Mouse (Mus musculus) neural tube, embryonic 13.5 days (tissue): ENCODE measurements around the gene Adprh. TPM values are rescaled to one million over a fixed set of nuclear protein-coding genes. Genes with fewer than 3 reads are reported as not detected.
"Not testable (repeated sequence)": the region's sequence is repeated elsewhere in the genome, so short reads cannot be mapped to it uniquely, and the experiment has no call there.

Source experiments
- ATAC-seq: fragments of 200-750 bp; cut with Nextera tagmentation; 2 replicates; pipeline ENCODE4 v1.8.0; 2017; ENCODE audit warnings: low read depth, mild to moderate bottlenecking, moderate TSS enrichment, moderate library complexity
- H3K27ac ChIP-seq: fragments of 300-500 bp; sonication (generic); replicated peaks from 2 replicates; pipeline ENCODE4 v1.5.1; 2015; ENCODE audit warnings: moderate library complexity, mild to moderate bottlenecking, inconsistent platforms
- H3K27me3 ChIP-seq: fragments of 300-500 bp; sonication (generic); 2 replicates; pipeline ENCODE4 v1.6.1; 2015; ENCODE audit warnings: mild to moderate bottlenecking, inconsistent platforms
- H3K36me3 ChIP-seq: fragments of 300-500 bp; sonication (generic); 2 replicates; pipeline ENCODE4 v1.6.1; 2015; ENCODE audit warnings: mild to moderate bottlenecking, inconsistent platforms
- H3K4me1 ChIP-seq: fragments of 300-500 bp; sonication (generic); replicated peaks from 2 replicates; pipeline ENCODE4 v1.6.1; 2015; ENCODE audit warnings: inconsistent platforms
- H3K4me2 ChIP-seq: fragments of 300-500 bp; sonication (generic); 2 replicates; pipeline ENCODE4 v1.6.1; 2015; ENCODE audit warnings: inconsistent platforms, mild to moderate bottlenecking, moderate library complexity
- H3K4me3 ChIP-seq: fragments of 300-500 bp; sonication (generic); 2 replicates; pipeline ENCODE4 v1.5.1; 2015; ENCODE audit warnings: mild to moderate bottlenecking, inconsistent platforms
- H3K9ac ChIP-seq: fragments of 300-500 bp; sonication (generic); 2 replicates; pipeline ENCODE4 v1.6.1; 2015; ENCODE audit warnings: moderate library complexity, mild to moderate bottlenecking, inconsistent platforms
- H3K9me3 ChIP-seq: fragments of 300-500 bp; sonication (generic); 2 replicates; pipeline ENCODE4 v1.6.1; 2016; ENCODE audit warnings: inconsistent platforms
- WGBS: fragments of 180-500 bp; shearing (Covaris S2); methylation state at CpG from one replicate; pipeline ENCODE4 v1.1.7; 2015; 5-methylcytosine and 5-hydroxymethylcytosine counted together
- polyA plus RNA-seq: library from polyadenylated mRNA; unstranded; fragments of >200 nt; fragmentation: Nextera tagmentation; extraction: Ambion mirVana; gene quantifications from 2 replicates; pipeline ENCODE4 v1.2.1, GENCODE M21; 2015

The Adprh gene
- 148 and 149 TPM in 2 replicates for polyA plus RNA-seq

GRCm38 (mm10) chr16:38452442-38453202 lies at the start of gene Adprh:
Gene Adprh, minus strand, starts transcription at chr16:38452703.
- WGBS = under 1% methylated on average over 56 of the region's 61 CpGs
- peaks cover 27% of the 10 kb centered on the region for H3K4me1 ChIP-seq
- peak within 1 kb of the TSS; percentile 80 for H3K4me2 ChIP-seq
- H3K4me3 ChIP-seq = peak within 1 kb of the TSS; percentile 79
- peak within 1 kb of the TSS; percentile 97 for H3K9ac ChIP-seq
- H3K9me3 ChIP-seq = no peaks in the 10 kb centered on the region
- ATAC-seq = peak; percentile 99
- H3K36me3 ChIP-seq = peaks cover 29% of the 10 kb centered on the region
- peak within 1 kb of the TSS; percentile 89 for H3K27ac ChIP-seq
- no peaks in the 10 kb centered on the region for H3K27me3 ChIP-seq

DNA sequence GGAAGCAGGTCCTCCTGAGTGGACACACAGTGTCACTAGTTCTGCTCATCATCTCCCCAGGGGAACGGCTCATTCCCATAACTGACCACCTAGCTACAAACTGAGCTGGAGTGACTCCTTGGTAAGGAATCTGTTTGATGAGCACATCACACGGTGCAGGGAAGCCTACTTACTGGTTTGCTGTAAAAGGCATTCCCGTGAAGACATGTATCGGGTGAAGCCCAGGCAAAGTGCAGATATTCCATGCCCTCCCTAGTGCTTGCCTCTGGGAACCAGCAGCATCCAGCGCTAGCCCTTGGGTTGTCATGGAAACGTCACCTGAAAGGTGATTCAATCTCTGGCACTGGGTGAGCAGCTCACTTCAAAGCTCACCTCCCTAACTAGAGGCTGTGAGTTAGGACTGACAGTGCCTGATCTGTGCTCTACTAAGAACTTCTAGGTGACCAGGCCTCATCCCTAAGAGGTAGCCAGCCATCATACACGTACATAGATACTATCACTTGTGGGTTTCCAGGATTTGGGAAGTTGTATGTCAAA lies 44.2 kb upstream of the Adprh start:
- Histone ChIP-seq H3K4me2 (no peak overlapping the region), H3K4me3 (no peak overlapping the region), H3K27me3 (no peaks in the 10 kb centered on the region), H3K27ac (no peak overlapping the region), H3K9ac (no peak overlapping the region), H3K36me3 (peaks cover 41% of the 10 kb centered on the region), H3K9me3 (no peaks in the 10 kb centered on the region), H3K4me1 (no peaks in the 10 kb centered on the region)
- no peak for ATAC-seq
- 85% methylated on average over 7 of the region's 7 CpGs for WGBS

- Histone ChIP-seq H3K27me3 (no peaks in the 10 kb centered on the region), H3K9me3 (no peaks in the 10 kb centered on the region), H3K4me3 (no peak overlapping the region), H3K4me1 (no peaks in the 10 kb centered on the region), H3K9ac (no peak overlapping the region), H3K36me3 (peaks cover 24% of the 10 kb centered on the region), H3K4me2 (no peak overlapping the region), H3K27ac (no peak overlapping the region)
- no peak for ATAC-seq
- 88% methylated on average over 10 of the region's 10 CpGs for WGBS
Observed at GRCm38 (mm10) chr16:38493890-38494289, 41.4 kb upstream of the Adprh start.

GRCm38 (mm10) chr16:38492551-38492950 lies 40.0 kb upstream of the Adprh start:
- WGBS = 91% methylated on average over 3 of the region's 3 CpGs
- no peaks in the 10 kb centered on the region for H3K27me3 ChIP-seq
- H3K9ac ChIP-seq = no peak overlapping the region

DNA sequence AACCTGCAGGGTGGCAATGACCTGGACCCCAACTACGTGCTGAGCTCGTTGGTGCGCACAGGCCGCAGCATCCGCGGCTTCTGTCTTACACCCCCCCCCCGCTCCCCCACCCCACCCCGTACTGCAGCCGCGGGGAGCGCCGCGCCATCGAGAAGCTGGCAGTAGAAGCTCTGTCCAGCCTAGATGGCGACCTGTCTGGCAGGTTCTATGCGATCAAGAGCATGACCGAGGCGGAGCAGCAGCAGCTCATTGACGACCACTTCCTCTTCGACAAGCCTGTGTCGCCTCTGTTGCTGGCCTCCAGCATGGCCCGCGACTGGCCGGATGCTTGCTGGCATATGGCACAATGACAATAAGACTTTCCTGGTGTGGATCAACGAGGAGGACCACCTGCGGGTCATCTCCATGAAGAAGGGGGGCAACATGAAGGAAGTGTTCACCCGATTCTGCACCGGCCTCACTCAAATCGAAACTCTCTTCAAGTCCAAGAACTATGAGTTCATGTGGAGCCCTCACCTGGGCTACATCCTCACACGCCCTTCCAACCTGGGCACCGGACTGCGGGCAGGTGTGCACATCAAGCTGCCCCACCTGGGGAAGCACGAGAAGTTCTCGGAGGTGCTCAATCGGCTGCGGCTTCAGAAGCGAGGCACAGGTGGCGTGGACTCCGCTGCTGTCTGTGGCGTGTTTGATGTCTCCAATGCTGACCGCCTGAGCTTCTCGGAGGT lies 31.2 kb upstream of the Adprh start:
- Histone ChIP-seq H3K36me3 (no peaks in the 10 kb centered on the region), H3K27me3 (peaks cover 31% of the 10 kb centered on the region), H3K4me2 (peak overlapping the region; percentile 56), H3K4me3 (peak overlapping the region; percentile 35), H3K4me1 (peaks cover 7% of the 10 kb centered on the region), H3K9ac (peak overlapping the region; percentile 55), H3K27ac (no peak overlapping the region), H3K9me3 (no peaks in the 10 kb centered on the region)
- 37% methylated on average over 42 of the region's 42 CpGs for WGBS
- peak; percentile 43 for ATAC-seq

More at GRCm38 (mm10) chr16:38492551-38492950, 40.0 kb upstream of the Adprh start:
- Histone ChIP-seq H3K9me3 (no peaks in the 10 kb centered on the region), H3K4me3 (no peak overlapping the region), H3K4me1 (no peaks in the 10 kb centered on the region), H3K27ac (no peak overlapping the region), H3K4me2 (no peak overlapping the region), H3K36me3 (peaks cover 13% of the 10 kb centered on the region)
- ATAC-seq = no peak

GRCm38 (mm10) chr16:38482780-38483562 lies 30.5 kb upstream of the Adprh start:
- Histone ChIP-seq H3K4me2 (peak overlapping the region; percentile 56), H3K4me3 (peak overlapping the region; percentile 35), H3K9me3 (no peaks in the 10 kb centered on the region), H3K27me3 (peaks cover 31% of the 10 kb centered on the region), H3K27ac (no peak overlapping the region), H3K36me3 (no peaks in the 10 kb centered on the region), H3K4me1 (peaks cover 7% of the 10 kb centered on the region), H3K9ac (peak overlapping the region; percentile 55)
- WGBS = 16% methylated on average over 32 of the region's 32 CpGs
- peak; percentile 32; the same call in 1 of the 2 replicates for ATAC-seq

DNA sequence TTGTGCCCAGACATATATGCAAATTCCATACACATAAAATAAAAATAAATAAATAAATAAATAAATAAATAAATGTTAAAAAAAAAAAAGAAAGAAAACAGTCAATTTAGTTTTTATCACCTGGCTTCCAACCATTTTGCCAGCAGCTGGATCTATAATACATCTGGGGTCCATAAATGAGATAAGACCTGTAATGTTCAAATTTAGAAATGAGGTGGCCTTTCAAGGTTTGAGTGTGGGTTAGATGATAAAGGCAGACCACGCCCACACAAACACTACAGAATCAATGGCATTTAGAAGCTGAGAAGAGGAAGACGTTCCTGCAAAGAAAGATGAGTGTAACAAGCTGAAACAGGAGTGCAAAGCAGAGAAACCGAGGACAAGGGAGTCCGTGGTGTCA lies 28.8 kb upstream of the Adprh start:
- H3K9me3 ChIP-seq = no peaks in the 10 kb centered on the region
- H3K4me2 ChIP-seq = no peak overlapping the region
- no peak overlapping the region for H3K9ac ChIP-seq
- peaks cover 31% of the 10 kb centered on the region for H3K27me3 ChIP-seq
- H3K36me3 ChIP-seq = no peaks in the 10 kb centered on the region
- 77% methylated on average over 4 of the region's 4 CpGs for WGBS
- no peak overlapping the region for H3K27ac ChIP-seq
- no peak for ATAC-seq
- H3K4me3 ChIP-seq = no peak overlapping the region
- peaks cover 17% of the 10 kb centered on the region for H3K4me1 ChIP-seq

DNA sequence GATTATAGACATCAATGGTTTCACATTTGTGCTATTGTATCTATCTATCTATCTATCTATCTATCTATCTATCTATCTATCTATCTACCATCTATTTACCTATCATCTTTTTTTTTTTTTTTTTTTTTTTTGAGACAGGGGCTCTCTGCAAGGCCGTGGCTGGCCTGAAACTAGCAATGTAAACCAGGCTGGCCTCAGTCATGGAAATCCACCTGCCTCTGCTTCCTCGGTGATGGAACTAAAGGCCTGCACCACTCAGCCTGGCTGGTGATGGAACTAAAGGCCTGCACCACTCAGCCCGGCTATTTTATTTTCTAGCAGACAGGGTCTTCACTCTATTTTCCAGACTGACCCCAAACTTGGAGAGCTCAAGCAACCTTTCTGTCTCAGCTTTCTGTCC lies 25.8 kb upstream of the Adprh start:
- Histone ChIP-seq H3K4me3 (no peak overlapping the region), H3K9ac (no peak overlapping the region), H3K27ac (no peak overlapping the region), H3K36me3 (no peaks in the 10 kb centered on the region), H3K4me2 (no peak overlapping the region), H3K9me3 (no peaks in the 10 kb centered on the region), H3K27me3 (peaks cover 15% of the 10 kb centered on the region), H3K4me1 (peaks cover 17% of the 10 kb centered on the region)
- 94% methylated on average over 3 of the region's 3 CpGs for WGBS
- no peak for ATAC-seq

- ATAC-seq = peak; percentile 56; the same call in 1 of the 2 replicates
- H3K9me3 ChIP-seq, H3K36me3 ChIP-seq, H3K27ac ChIP-seq, H3K27me3 ChIP-seq: not testable (repeated sequence)
- 21% methylated on average over 14 of the region's 14 CpGs for WGBS
- Histone ChIP-seq H3K4me2 (peak overlapping the region; percentile 70), H3K9ac (peak overlapping the region; percentile 62), H3K4me1 (peaks cover 14% of the 10 kb centered on the region), H3K4me3 (peak overlapping the region; percentile 41)
Observed at GRCm38 (mm10) chr16:38477241-38477608, 24.7 kb upstream of the Adprh start.

DNA sequence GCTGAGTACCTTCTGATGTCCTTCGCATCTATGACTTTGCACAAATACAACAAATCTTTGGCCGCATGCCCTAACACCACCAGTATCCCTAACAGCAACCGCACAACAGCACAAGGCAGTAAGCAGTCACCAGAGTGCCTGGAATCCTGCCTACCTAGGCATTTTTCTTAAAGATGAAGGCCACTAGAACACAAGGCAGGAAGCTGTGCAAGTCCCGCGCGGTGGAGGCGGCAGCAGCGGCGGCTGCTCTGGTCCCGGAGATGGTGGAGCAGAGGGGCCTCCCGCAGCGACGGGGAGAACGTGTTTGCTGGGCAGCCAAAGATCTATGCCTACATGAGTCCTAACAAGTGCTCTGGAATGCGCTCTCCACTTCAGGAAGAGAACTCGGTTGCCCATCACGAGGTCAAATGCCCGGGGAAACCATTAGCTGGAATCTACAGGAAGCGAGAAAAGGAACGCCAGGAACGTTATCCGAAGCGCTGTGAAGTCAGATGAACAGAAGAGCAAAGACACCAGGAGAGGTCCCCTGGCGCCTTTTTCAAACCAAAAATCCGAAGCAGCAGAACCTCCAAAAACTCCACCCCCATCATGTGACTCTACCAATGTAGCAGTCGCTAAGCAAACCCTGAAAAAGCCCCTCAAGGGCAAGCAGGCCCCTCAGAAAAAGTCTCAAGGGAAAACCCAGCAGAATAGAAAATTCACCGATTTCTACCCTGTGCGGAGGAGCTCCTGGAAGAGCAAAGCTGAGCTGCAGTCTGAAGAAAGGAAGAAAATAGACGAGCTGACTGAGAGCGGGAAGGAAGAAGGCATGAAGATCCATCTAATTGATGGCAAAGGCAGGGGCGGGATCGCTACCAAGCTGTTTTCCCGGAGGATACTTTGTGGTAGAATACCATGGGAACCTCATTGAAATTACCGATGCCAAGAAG lies 24.1 kb upstream of the Adprh start:
- H3K36me3 ChIP-seq = no peaks in the 10 kb centered on the region
- ATAC-seq = peak; percentile 56
- H3K4me1 ChIP-seq = peaks cover 14% of the 10 kb centered on the region
- H3K9ac ChIP-seq = peak overlapping the region; percentile 62
- H3K9me3 ChIP-seq = no peaks in the 10 kb centered on the region
- peak overlapping the region; percentile 70 for H3K4me2 ChIP-seq
- 9% methylated on average over 34 of the region's 34 CpGs for WGBS
- 0 out of 2 replicates have a peak, but pooled peaks cover under 1% of the 10 kb centered on the region for H3K27me3 ChIP-seq
- peak overlapping the region; percentile 41 for H3K4me3 ChIP-seq
- H3K27ac ChIP-seq = peak overlapping the region; percentile 28; the same call in 1 of the 2 replicates
